Mouse (Mus musculus): Measurements from ENCODE around the gene Dld. TPM values are rescaled to one million over a fixed set of nuclear protein-coding genes. Genes with fewer than 3 reads are reported as not detected.

Dld gene
- total and polyA plus RNA-seq, 3 experiments: 112 to 229 (median 131) TPM

DNA sequence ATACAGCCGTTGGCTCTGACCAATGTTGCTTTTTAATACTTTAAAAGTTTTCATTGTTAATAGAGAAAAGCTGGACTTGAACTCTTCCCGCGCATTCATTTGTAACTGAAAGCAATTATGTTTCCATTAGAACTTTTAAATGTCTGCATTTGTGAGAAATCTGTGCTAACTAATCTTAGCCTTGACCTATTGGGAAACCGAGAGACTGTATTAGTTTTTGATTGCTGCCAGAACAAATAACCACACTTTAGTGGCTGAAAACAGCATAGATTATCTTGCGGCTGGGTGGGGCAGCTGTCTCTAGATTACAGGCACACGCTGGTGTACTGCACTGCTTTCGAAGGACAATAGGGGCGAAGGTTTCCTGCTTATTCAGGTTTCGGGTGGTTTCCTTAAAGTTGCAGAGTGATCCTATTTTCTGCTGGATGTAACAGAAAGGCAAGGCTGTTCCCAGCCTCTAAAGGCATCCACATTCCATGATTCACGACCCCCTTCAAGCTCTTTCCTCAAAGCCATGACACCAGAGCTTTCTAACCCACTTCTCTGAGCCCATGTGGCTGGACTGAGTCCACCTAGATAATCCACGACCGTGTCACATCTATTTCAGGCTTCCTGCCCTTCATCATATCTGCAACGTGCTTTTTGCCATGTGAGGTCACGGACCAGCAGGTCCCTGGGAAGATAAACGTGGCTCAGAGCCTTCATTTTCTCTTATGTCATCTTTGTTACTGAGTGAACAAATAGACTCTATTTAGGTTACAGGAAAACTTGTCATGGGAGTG, 57.7 kb downstream of the Dld start:
- Histone ChIP-seq H3K27me3 (ENCODE audit: control insufficient read depth in 1 of 2, insufficient read depth in 2 of 2, low read length in 2 of 2) (no peaks in the 10 kb centered on the region; a peak in 3 of 4 replicates), H3K4me3 (ENCODE audit: control insufficient read depth in 1 of 2, insufficient read depth in 1 of 2, low read depth in 2 of 2, low read length in 2 of 2) (no peak overlapping the region), H3K36me3 (ENCODE audit: control insufficient read depth in 1 of 2, insufficient read depth in 2 of 2, low read length in 2 of 2) (no peaks in the 10 kb centered on the region), H3K79me2 (ENCODE audit: control insufficient read depth, insufficient read depth, low read length, poor library complexity) (no peaks in the 10 kb centered on the region), H3K27ac (ENCODE audit: control insufficient read depth, low read depth, low read length) (no peak overlapping the region), H3K9ac (ENCODE audit: control insufficient read depth, low read depth, low read length, poor library complexity, severe bottlenecking) (no peak overlapping the region), H3K9me3 (replicated peaks; ENCODE audit: insufficient read depth, low read length) (no peaks in the 10 kb centered on the region), H3K4me1 (ENCODE audit: control insufficient read depth in 1 of 2, insufficient read depth in 2 of 2, low read length in 2 of 2) (no peaks in the 10 kb centered on the region)
- no peak for DNase-seq (ENCODE audit: low read depth, low spot score)
- TF ChIP-seq RCOR1 (IDR thresholded peaks at IDR 0.05; ENCODE audit: low read depth, low read length): no peak
- no peak for TF ChIP-seq MYC (IDR thresholded peaks at IDR 0.05; ENCODE audit: low read depth, low read length)
- no peak for TF ChIP-seq TBP (IDR thresholded peaks at IDR 0.05; ENCODE audit: low read depth, low read length)
- no peak for TF ChIP-seq MXI1 (IDR thresholded peaks at IDR 0.05; ENCODE audit: low read depth, low read length)
- no peak for TF ChIP-seq UBTF (IDR thresholded peaks at IDR 0.05; ENCODE audit: borderline replicate concordance, insufficient read depth, low read depth, low read length)
- TF ChIP-seq NRF1 (IDR thresholded peaks at IDR 0.05; ENCODE audit: insufficient read depth, low read depth, low read length, poor library complexity, severe bottlenecking): no peak
- TF ChIP-seq SIN3A (IDR thresholded peaks at IDR 0.05; ENCODE audit: low read length): no peak
- no peak for TF ChIP-seq ZC3H11A (IDR thresholded peaks at IDR 0.05; ENCODE audit: low read depth, low read length)
- TF ChIP-seq GABPA (IDR thresholded peaks at IDR 0.05; ENCODE audit: low read depth, low read length): no peak
- no peak for TF ChIP-seq CHD2 (IDR thresholded peaks at IDR 0.05; ENCODE audit: low read length)
- no peak for TF ChIP-seq POLR2A (IDR thresholded peaks at IDR 0.05; ENCODE audit: control insufficient read depth in 1 of 2, insufficient read depth in 1 of 2, low read depth in 1 of 2, low read length in 2 of 2, poor library complexity in 1 of 2)
- TF ChIP-seq MEF2A (IDR thresholded peaks at IDR 0.05; ENCODE audit: extremely low read depth, insufficient replicate concordance, low read depth, low read length, poor library complexity, severe bottlenecking): no peak
- TF ChIP-seq E2F4 (IDR thresholded peaks at IDR 0.05; ENCODE audit: borderline replicate concordance, low read depth, low read length): no peak
- TF ChIP-seq POLR2AphosphoS5 (IDR thresholded peaks at IDR 0.05; ENCODE audit: borderline replicate concordance, low read depth, low read length): no peak
- TF ChIP-seq TAL1 (IDR thresholded peaks at IDR 0.05; ENCODE audit: low read length): no peak
- no peak for TF ChIP-seq USF2 (IDR thresholded peaks at IDR 0.05; ENCODE audit: borderline replicate concordance in 1 of 2, insufficient read depth in 1 of 2, low read depth in 1 of 2, low read length in 2 of 2)
- TF ChIP-seq ZNF384 (IDR thresholded peaks at IDR 0.05; ENCODE audit: low read depth, low read length): no peak
- TF ChIP-seq ELF1 (IDR thresholded peaks at IDR 0.05; ENCODE audit: low read depth, low read length): no peak
- TF ChIP-seq HCFC1 (IDR thresholded peaks at IDR 0.05; ENCODE audit: low read depth, low read length): no peak
- TF ChIP-seq MYB (IDR thresholded peaks at IDR 0.05; ENCODE audit: low read depth, low read length): no peak
